Mouse (Mus musculus) mature B cell (primary cell): ENCODE results near the gene Lmna.

Experiments used
- in situ Hi-C: fragments of 300-500 bp; cut with MboI; formaldehyde crosslinking; loops from 2 replicates; pipeline ENCODE4 v1.14.3; 2019

Gene Lmna

DNA sequence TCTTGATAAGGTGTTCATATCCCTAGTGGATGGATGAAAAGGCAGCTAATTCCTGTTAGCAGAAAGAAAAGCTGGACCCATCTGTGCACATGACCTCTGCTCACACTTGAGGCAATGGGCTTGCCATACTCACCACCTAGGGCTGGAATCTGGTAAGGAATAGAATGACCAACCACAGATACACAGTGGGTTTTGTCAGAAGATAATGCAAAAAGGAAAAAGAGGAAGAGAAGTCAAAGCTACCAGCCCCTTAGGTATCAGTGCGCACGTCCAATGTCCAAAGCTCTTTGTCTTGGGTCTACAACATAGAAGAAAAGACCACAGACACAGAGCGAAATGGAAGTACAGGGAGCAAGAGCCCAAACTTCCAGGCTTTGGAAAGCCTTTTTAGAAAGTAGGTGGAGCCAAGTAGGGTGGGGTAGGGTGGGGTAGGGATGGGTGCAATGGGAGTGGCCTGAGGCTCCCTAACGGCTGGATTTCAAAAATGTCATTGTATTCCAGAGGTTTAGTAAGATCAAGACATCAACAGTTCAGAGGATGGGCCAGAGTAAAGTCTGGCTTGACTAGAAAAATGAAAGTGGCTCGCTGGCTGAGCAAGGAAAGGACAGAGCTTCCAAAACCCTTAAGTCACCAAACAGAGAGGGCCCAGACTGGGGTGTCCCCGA, 8.3 kb downstream of the Lmna start:
- in situ Hi-C loops = no loop called here

DNA sequence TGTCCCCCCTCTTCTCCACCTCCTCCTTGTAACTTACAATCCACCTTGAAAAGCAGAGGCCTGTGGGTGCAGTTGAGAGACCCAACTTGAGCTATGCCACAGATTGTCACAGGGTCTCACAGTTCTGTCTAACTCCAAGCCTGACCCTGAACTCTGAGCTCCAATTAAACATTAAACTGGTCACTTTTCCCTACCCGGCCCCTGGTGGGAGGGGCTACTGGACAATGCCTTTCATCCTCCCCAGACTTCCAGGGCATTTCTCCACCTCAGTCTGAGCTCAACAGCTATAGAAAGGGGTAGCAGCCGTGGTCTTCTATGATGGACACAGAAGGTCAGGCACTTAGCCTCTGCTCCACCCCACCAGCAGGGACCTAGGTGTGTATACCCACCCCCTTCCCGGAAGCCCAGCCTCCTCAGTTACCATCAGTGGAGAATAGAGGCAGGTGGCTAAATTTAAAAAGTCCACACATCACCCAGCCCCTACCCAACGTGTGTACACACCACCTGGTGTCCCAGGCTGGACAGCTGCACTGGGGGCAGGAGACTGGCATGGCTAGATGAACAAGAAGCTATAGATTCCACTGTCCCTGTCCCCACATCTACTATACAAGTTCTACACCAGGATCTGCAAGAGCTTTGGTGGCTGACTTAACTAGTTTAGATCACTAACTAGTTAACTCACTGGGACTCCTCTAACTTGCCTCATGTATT, 8.9 kb downstream of the Lmna start:
- in situ Hi-C loops = no loop called here

GRCm38 (mm10) chr3:88500087-88500486, 9.7 kb downstream of the Lmna start:
- in situ Hi-C loops = no loop called here

- in situ Hi-C loops = no loop called here
Observed at GRCm38 (mm10) chr3:88499580-88499979, 10.2 kb downstream of the Lmna start.

GRCm38 (mm10) chr3:88495741-88496415, 13.9 kb downstream of the Lmna start:
- in situ Hi-C loops = no loop called here

DNA sequence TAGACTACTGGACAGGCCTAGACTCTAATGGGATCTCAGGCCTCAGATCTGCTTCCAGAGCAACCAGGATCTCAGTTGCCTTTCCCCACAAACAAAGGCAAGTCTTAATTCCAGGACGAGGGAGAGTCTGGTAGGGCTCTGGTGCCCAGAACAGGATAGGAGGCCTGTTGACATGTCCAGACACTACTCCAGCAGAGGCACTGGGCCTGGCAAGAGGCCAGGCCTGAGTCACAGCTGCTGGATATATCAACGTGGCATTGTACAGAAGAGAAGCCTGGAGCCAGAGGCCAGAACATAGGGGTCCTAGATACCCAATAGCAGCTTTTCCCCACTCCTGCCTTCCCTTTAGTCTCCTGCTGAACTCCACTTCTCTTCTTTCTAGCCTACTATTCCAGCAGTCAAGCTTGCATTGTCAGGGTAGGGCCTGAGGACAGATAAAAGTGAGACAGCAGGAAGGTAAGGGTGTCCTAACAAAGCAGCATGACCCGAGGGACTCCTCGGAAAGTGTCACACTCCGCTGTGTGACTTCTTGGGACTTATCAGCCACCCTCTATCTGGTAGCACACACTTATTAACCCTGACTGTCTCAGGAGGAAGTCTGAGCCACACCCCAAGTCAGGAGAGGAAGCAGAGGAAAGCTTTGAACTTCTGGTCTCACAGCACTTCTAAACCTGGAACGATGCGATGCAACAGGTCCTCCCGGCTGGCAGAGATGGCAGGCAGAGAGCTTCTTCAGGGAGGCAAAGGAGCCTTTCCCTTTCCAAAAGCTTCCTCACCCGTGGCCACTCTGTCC, 14.7 kb downstream of the Lmna start:
- in situ Hi-C loops = no loop called here

GRCm38 (mm10) chr3:88493706-88494582, 15.8 kb downstream of the Lmna start:
- in situ Hi-C loops = no loop called here

DNA sequence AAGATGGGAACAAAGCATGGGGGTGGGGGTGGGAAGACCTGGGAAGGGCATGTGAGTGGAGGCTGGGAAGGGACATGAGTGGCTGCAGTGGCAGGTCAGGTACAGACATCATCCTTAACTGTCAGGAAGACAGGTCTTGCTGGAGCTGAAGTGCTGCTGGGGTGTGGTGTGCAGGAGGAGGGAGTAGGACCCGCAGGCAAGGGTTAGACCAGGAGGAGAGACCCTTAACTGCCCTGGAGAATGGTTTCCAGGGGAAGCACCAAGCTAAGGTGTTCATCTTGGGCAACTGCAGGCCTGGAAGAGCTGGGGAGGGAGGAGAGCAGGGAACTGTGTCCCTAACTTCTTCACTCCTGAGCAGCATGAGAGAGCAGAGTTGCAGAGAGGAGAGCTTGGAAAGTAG, 22.4 kb downstream of the Lmna start:
- in situ Hi-C loops = no loop called here

DNA sequence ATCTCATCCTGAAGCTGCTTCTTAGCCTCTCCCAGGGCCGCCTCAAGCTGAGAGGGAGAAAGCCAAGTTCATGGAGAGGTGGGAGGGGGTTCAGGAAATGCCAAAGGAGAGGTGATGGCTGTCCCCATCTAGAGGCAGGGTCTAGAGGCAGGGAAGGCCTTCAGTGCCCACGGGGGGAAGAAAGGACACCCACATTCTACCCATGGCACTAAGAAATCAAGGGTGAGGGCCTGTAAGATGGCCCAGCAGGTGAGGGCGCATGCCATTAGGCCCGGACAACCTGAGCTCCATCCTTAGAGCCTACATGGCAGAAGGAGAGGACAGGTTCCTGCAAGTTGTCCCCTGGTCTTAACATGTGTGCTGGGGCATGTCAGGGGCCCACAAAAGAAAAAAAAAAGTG, 22.9 kb downstream of the Lmna start:
- in situ Hi-C loops = no loop called here

DNA sequence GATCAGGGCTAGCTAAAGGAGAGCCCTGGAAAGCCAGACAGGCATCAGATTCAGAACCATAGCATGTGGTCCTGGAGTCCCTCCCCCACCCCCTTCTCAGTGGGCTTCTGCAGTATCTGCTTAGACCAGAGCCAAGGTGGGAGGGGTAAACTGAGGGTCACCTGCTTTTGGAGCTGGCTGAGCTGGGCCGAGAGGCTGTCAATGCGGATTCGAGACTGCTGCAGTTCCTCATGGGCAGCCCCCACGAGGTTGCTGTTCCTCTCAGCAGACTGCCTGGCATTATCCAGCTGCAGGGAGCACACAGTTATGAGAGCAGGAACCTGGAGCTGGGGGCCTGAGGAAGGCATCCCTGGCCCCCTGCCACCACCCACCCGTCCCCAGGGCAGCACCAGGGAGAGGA, 23.7 kb downstream of the Lmna start:
- in situ Hi-C loops = no loop called here

DNA sequence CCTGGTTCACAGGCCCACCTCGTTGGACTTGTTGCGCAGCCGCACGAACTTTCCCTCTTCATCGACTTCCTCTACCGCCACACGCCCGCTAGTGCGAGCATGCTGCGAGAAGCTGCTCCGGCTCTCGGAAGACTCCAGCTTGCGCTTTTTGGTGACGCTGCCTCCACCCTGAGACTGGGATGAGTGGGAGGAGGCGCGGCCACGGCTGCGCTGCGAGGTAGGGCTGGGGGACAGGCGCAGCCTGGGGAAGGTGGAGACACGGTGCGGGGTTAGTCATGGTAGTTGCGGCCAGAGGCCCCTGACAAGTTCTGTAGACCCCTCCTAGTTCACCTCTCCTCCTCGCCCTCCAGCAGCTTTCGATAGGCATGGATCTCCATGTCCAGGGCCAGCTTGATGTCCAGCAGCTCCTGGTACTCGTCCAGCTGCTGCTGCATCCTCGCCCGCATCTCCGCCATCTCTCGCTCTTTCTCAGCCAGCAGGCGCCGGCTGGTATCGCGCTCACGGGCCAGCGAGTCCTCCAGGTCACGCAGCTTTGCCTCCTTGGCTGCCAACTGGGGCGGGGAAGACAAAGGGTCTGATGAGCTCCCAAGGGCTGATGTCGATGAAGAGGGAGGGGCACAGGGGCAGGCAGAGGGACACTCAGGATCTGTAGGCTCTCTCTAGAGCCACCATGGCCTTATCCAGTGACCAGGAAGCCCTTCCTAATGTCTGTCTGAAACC, 25.0 kb downstream of the Lmna start:
- in situ Hi-C loops = loop anchor here (5.0 kb wide), 1 partner anchor 38 kb away; no protein-coding TSS in a partner anchor

DNA sequence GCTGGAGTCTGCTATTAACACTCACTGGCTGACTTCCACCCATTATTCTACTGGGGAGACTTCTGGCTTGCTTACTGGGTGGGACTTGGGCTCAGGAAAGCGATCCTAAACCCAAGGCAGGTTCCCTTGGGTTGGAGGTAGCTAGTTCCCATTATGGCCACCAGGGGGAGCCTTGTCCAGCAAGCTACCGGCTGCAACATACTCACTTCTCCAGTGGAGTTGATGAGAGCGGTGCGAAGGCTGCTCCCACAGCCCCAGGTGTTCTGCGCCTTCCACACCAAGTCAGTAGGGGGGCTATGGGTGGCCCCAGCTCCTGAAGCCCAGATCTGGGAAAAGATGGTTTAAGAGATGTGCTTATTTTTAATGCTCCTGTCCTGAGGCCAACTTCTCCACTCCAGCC, 26.1 kb downstream of the Lmna start:
- in situ Hi-C loops = loop anchor here (5.0 kb wide), 1 partner anchor 39 kb away; no protein-coding TSS in a partner anchor

- in situ Hi-C loops = loop anchor here (5.0 kb wide), 1 partner anchor 39 kb away; no protein-coding TSS in a partner anchor
Observed at GRCm38 (mm10) chr3:88483141-88483540, 26.6 kb downstream of the Lmna start.

- in situ Hi-C loops = loop anchor here (5.0 kb wide), 1 partner anchor 40 kb away; no protein-coding TSS in a partner anchor
Observed at GRCm38 (mm10) chr3:88482336-88482735, 27.4 kb downstream of the Lmna start.

DNA sequence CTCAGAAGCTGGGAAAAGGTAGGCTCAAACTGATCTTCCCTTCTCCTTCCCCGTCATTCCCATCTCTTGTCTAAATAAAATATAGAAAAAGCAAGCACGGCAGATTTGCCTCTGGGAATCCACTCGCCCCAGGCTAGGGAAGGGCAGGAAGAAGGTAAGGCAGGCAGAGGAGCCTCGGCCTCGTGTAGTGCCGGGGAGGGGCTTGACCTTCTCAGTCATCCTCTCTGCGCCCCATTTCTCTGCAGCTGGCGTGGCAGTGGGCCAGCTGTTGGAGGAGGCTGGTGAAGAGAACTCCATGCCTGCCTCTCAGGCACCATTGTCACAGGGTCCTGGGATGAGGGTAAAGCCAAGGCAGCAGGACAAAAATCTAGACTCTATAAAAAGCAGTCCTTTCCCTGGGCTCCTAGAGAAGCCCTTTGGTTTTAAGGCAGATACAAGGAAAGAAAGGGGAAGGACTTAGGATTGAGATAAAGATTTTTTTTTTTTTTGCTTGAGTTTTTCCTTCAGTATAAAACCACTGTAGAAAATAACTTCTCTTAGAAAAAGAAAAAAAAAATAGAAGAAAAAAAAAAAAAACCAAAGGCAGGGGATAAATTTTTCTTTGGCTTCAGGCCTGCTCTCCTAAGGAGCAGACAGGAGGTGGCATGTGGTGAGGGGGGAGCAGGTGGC, 28.2 kb downstream of the Lmna start:
- in situ Hi-C loops = loop anchor here (5.0 kb wide), 1 partner anchor 41 kb away; no protein-coding TSS in a partner anchor

DNA sequence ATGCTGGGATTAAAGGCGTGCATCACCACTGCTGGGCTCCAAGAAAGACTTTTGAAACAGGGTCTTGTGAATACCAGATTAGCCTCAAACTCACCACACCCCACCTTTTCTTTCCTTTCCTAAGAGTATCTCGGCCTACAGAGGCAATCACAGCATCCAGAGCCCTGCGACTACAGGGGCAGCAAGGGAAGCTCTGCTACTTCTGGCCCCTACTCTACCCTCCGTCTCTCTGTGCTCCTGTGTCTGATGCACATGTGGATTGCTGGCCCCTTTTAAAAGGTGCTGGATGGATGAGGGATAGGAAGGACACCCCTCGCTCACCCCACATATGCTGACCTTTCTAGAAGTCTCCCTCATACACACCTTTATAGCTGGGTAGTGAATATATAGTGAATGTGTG, 29.1 kb downstream of the Lmna start:
- in situ Hi-C loops = loop anchor here (5.0 kb wide), 1 partner anchor 42 kb away; no protein-coding TSS in a partner anchor

DNA sequence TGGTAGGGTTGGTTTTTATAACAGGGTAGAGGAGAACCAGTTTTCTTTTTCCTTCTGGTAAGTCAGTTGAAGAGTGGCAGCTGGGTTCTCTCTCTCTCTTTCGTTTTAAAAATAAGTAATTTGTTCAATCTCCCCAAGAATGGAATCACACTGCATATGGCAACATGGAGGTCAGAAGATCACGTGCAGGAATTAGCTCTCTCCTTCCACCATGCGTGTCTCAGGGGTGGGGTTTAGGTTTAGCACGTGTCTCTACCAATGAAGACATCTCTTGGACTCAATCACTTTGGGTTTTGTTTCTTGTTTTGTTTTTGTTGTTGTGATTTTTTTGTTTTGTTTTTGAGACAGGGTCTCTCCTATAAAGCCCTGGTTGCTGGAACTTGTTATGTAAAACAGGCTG, 29.9 kb downstream of the Lmna start:
- in situ Hi-C loops = loop anchor here (5.0 kb wide), 1 partner anchor 42 kb away; no protein-coding TSS in a partner anchor

GRCm38 (mm10) chr3:88479163-88479562, 30.6 kb downstream of the Lmna start:
- in situ Hi-C loops = no loop called here

GRCm38 (mm10) chr3:88477735-88478134, 32.0 kb downstream of the Lmna start:
- in situ Hi-C loops = no loop called here

DNA sequence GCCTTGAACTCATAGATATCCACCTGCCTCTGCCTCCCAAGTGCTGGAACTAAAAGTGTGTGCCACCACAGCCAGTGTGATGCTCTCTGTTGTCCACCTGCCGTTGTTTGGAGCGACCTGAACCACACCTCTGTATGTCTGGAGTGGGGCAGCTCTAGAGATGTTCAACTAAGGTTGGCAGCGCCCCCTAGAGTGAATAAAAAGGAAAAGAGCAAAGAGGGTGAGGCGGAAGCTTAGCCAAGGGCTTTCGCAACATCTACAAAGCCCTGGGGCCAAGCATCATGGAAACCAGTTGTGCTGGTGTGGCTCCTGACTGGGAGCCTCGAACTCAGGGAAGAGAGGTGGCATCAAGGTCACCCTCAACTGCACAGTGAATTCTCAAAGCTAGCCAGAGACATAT, 33.4 kb downstream of the Lmna start:
- in situ Hi-C loops = no loop called here
